Mouse (Mus musculus): ENCODE measurements around the gene Carmil1.

Gene Carmil1

GRCm38 (mm10) chr13:24260751-24261591 lies 19.6 kb downstream of the Carmil1 start:
- peak; percentile 46 for DNase-seq (ENCODE audit: low spot score)

GRCm38 (mm10) chr13:24257809-24258208 lies 22.8 kb downstream of the Carmil1 start:
- no peak for DNase-seq (ENCODE audit: low spot score)

GRCm38 (mm10) chr13:24253989-24254388 lies 26.6 kb downstream of the Carmil1 start:
- DNase-seq (ENCODE audit: low spot score): peak; percentile 68

GRCm38 (mm10) chr13:24253551-24253950 lies 27.0 kb downstream of the Carmil1 start:
- no peak for DNase-seq (ENCODE audit: low spot score)

GRCm38 (mm10) chr13:24251236-24251635 lies 29.4 kb downstream of the Carmil1 start:
- DNase-seq (ENCODE audit: low spot score): no peak

GRCm38 (mm10) chr13:24247928-24248327 lies 32.7 kb downstream of the Carmil1 start:
- DNase-seq (ENCODE audit: low spot score): no peak

GRCm38 (mm10) chr13:24247441-24247840 lies 33.2 kb downstream of the Carmil1 start:
- DNase-seq (ENCODE audit: low spot score): peak; percentile 33

- no peak for DNase-seq (ENCODE audit: low spot score)
Measured at GRCm38 (mm10) chr13:24246266-24246665, 34.3 kb downstream of the Carmil1 start.

- no peak for DNase-seq (ENCODE audit: low spot score)
Measured at GRCm38 (mm10) chr13:24244613-24245012, 36.0 kb downstream of the Carmil1 start.

GRCm38 (mm10) chr13:24243964-24244363 lies 36.6 kb downstream of the Carmil1 start:
- DNase-seq (ENCODE audit: low spot score): no peak

GRCm38 (mm10) chr13:24242429-24243106 lies 38.0 kb downstream of the Carmil1 start:
- no peak for DNase-seq (ENCODE audit: low spot score)

GRCm38 (mm10) chr13:24241201-24241600 lies 39.4 kb downstream of the Carmil1 start:
- no peak for DNase-seq (ENCODE audit: low spot score)

GRCm38 (mm10) chr13:24240430-24240829 lies 40.2 kb downstream of the Carmil1 start:
- DNase-seq (ENCODE audit: low spot score): no peak

GRCm38 (mm10) chr13:24238456-24239120 lies 42.0 kb downstream of the Carmil1 start:
- DNase-seq (ENCODE audit: low spot score): no peak

GRCm38 (mm10) chr13:24236736-24237135 lies 43.9 kb downstream of the Carmil1 start:
- no peak for DNase-seq (ENCODE audit: low spot score)

GRCm38 (mm10) chr13:24232750-24233149 lies 47.8 kb downstream of the Carmil1 start:
- DNase-seq (ENCODE audit: low spot score): no peak

GRCm38 (mm10) chr13:24231746-24232483 lies 48.7 kb downstream of the Carmil1 start:
- DNase-seq (ENCODE audit: low spot score): no peak

- DNase-seq (ENCODE audit: low spot score): no peak
Measured at GRCm38 (mm10) chr13:24231146-24231545, 49.4 kb downstream of the Carmil1 start.

- DNase-seq (ENCODE audit: low spot score): no peak
Measured at GRCm38 (mm10) chr13:24230541-24231095, 50.0 kb downstream of the Carmil1 start.

GRCm38 (mm10) chr13:24223425-24224201 lies 57.0 kb downstream of the Carmil1 start:
- no peak for DNase-seq (ENCODE audit: low spot score)

GRCm38 (mm10) chr13:24220441-24220970 lies 60.1 kb downstream of the Carmil1 start:
- DNase-seq (ENCODE audit: low spot score): no peak
